8 mouse cellular contexts compared by ENCODE assay signal in the genomic region with DNA sequence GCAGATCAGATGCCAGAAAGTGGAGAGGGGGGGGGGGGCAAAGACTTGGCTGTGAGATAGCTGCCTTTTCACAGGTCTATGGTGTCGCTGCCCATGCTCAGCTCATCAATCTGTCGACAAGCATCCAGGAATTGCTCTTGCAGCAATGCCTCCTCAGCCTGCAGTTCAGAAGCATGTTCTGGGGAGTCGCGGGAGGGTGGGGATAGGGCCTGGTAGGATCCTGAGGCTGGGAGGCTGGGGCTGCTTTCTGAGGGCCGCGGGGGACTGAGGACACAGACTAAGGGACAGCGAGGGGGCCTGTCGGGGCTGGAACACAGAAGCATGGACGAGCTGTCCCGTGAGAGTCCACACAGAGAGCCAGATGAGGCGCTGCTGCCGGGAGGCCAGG. TPM values are rescaled to one million over a fixed set of nuclear protein-coding genes. Genes with fewer than 3 reads are reported as not detected.
A peak's percentile ranks its signal among the peaks of the same experiment; 100 is the strongest.
DNase-seq lines count a peak whose midpoint lies in the region; ATAC-seq and TF ChIP-seq lines count a peak whose summit lies in the region.

No protein-coding gene starts in this region.

- H3K4me2 ChIP-seq in lung, embryonic 14.5 days: peak overlapping the region; percentile 99
- peak overlapping the region; percentile 99 for H3K4me2 ChIP-seq in forebrain, embryonic 11.5 days (ENCODE audit: low read depth, low read length, severe bottlenecking)
- peak overlapping the region; percentile 99 for H3K4me2 ChIP-seq in intestine, embryonic 14.5 days (ENCODE audit: low read length)
- peak overlapping the region; percentile 88; the same call in 1 of the 2 replicates for H3K4me2 ChIP-seq in midbrain, postnatal 0 days (ENCODE audit: low read depth, low read length, poor library complexity, severe bottlenecking)

- WGBS in lung, embryonic 14.5 days: 4% methylated on average over 12 of the region's 12 CpGs
- WGBS in forebrain, embryonic 11.5 days: 5% methylated on average over 12 of the region's 12 CpGs
- 8% methylated on average over 12 of the region's 12 CpGs for WGBS in intestine, embryonic 14.5 days
- WGBS in midbrain, postnatal 0 days: 15% methylated on average over 12 of the region's 12 CpGs

- no peaks in the 10 kb centered on the region for H3K9me3 ChIP-seq in lung, embryonic 14.5 days (ENCODE audit: low read depth, low read length)
- H3K9me3 ChIP-seq in forebrain, embryonic 11.5 days (ENCODE audit: control insufficient read depth, low read length): no peaks in the 10 kb centered on the region
- no peaks in the 10 kb centered on the region for H3K9me3 ChIP-seq in intestine, embryonic 14.5 days (ENCODE audit: control insufficient read depth, low read length)
- H3K9me3 ChIP-seq in midbrain, postnatal 0 days (ENCODE audit: low read length): no peaks in the 10 kb centered on the region

- no peaks in the 10 kb centered on the region for H3K36me3 ChIP-seq in lung, embryonic 14.5 days (ENCODE audit: insufficient read depth)
- no peaks in the 10 kb centered on the region for H3K36me3 ChIP-seq in forebrain, embryonic 11.5 days (ENCODE audit: control insufficient read depth, insufficient read depth, low read length)
- no peaks in the 10 kb centered on the region for H3K36me3 ChIP-seq in intestine, embryonic 14.5 days (ENCODE audit: control insufficient read depth, insufficient read depth, low read length)
- 0 out of 2 replicates have a peak, but pooled peaks cover 8% of the 10 kb centered on the region for H3K36me3 ChIP-seq in midbrain, postnatal 0 days (ENCODE audit: insufficient read depth, low read length)

- TF ChIP-seq CTCF in lung, embryonic 14.5 days (IDR thresholded peaks at IDR 0.05; ENCODE audit: low read depth): no peak
- TF ChIP-seq CTCF in midbrain, postnatal 0 days (IDR thresholded peaks at IDR 0.05): no peak

- H3K4me3 ChIP-seq in lung, embryonic 14.5 days (ENCODE audit: low read depth, low read length): peak overlapping the region; percentile 51
- H3K4me3 ChIP-seq in forebrain, embryonic 11.5 days (ENCODE audit: low read depth, low read length): peak overlapping the region; percentile 43; the same call in 1 of the 2 replicates
- H3K4me3 ChIP-seq in intestine, embryonic 14.5 days (ENCODE audit: low read depth, low read length): peak overlapping the region; percentile 51; the same call in 1 of the 2 replicates
- no peak overlapping the region for H3K4me3 ChIP-seq in midbrain, postnatal 0 days (ENCODE audit: low read depth, low read length)

- H3K9ac ChIP-seq in lung, embryonic 14.5 days: no peak overlapping the region
- peak overlapping the region; percentile 64 for H3K9ac ChIP-seq in forebrain, embryonic 11.5 days (ENCODE audit: low read length)
- 0 out of 2 replicates have a peak overlapping the region, but pooled peaks have one; percentile 51 for H3K9ac ChIP-seq in intestine, embryonic 14.5 days (ENCODE audit: low read length)
- H3K9ac ChIP-seq in midbrain, postnatal 0 days (replicated peaks; ENCODE audit: low read length, poor library complexity, severe bottlenecking): peak overlapping the region; percentile 57; the same call in 1 of the 2 replicates

- peaks cover 5% of the 10 kb centered on the region; the same call in 1 of the 2 replicates for H3K4me1 ChIP-seq in lung, embryonic 14.5 days (ENCODE audit: insufficient read depth)
- peaks cover 4% of the 10 kb centered on the region for H3K4me1 ChIP-seq in forebrain, embryonic 11.5 days (replicated peaks; ENCODE audit: control insufficient read depth, insufficient read depth, low read length)
- H3K4me1 ChIP-seq in intestine, embryonic 14.5 days (replicated peaks; ENCODE audit: control insufficient read depth, insufficient read depth, low read length): peaks cover 15% of the 10 kb centered on the region
- 0 out of 2 replicates have a peak, but pooled peaks cover 5% of the 10 kb centered on the region for H3K4me1 ChIP-seq in midbrain, postnatal 0 days (ENCODE audit: insufficient read depth, low read length)

- H3K27me3 ChIP-seq in lung, embryonic 14.5 days (ENCODE audit: insufficient read depth, low read length): peaks cover 74% of the 10 kb centered on the region
- peaks cover 47% of the 10 kb centered on the region for H3K27me3 ChIP-seq in forebrain, embryonic 11.5 days (ENCODE audit: control insufficient read depth, insufficient read depth, low read length)
- H3K27me3 ChIP-seq in intestine, embryonic 14.5 days (replicated peaks; ENCODE audit: control insufficient read depth, insufficient read depth, low read length): peaks cover 57% of the 10 kb centered on the region
- peaks cover 21% of the 10 kb centered on the region for H3K27me3 ChIP-seq in midbrain, postnatal 0 days (ENCODE audit: insufficient read depth, low read length)

- peak; percentile 14 for DNase-seq in lung, embryonic 14.5 days
- DNase-seq in lung, postnatal 25 days (ENCODE audit: low spot score): no peak
- no peak for DNase-seq in forebrain, embryonic 11.5 days (ENCODE audit: low spot score)
- no peak for DNase-seq in intestine, embryonic 14.5 days (ENCODE audit: low spot score)
- no peak for DNase-seq in midbrain, postnatal 0 days (ENCODE audit: low spot score)
- DNase-seq in spleen, postnatal 36 days (ENCODE audit: low spot score in 2 of 2): no peak
- DNase-seq in thymus, postnatal 25 days: no peak
- DNase-seq in kidney, postnatal 14 days: no peak

- ATAC-seq in lung, embryonic 14.5 days (ENCODE audit: insufficient read depth): 0 out of 2 replicates have a peak, but pooled peaks have one; percentile 2
- ATAC-seq in forebrain, embryonic 11.5 days (replicated peaks; ENCODE audit: low FRiP score): no peak
- peak; percentile 4; the same call in 1 of the 2 replicates for ATAC-seq in intestine, embryonic 14.5 days (replicated peaks; ENCODE audit: low FRiP score, low TSS enrichment, low read depth)
- no peak for ATAC-seq in midbrain, postnatal 0 days (ENCODE audit: low FRiP score)

- H3K27ac ChIP-seq in lung, embryonic 14.5 days (ENCODE audit: low read depth): no peak overlapping the region
- H3K27ac ChIP-seq in forebrain, embryonic 11.5 days (ENCODE audit: low read depth, low read length): no peak overlapping the region
- H3K27ac ChIP-seq in intestine, embryonic 14.5 days (ENCODE audit: low read depth): no peak overlapping the region
- no peak overlapping the region for H3K27ac ChIP-seq in midbrain, postnatal 0 days (ENCODE audit: low read depth, low read length)

RNA-seq across cellular contexts. Expression of a gene that starts 4.9 kb away (rescaled TPM):
- polyA plus RNA-seq in lung, embryonic 14.5 days (2014; fragmentation: Nextera tagmentation; extraction: Ambion mirVana): 50.9 and 55.1 TPM in 2 replicates
- 73.3 and 74.8 TPM in 2 replicates for polyA plus RNA-seq in forebrain, embryonic 11.5 days (2014; fragmentation: Nextera tagmentation; extraction: Ambion mirVana)
- polyA plus RNA-seq in intestine, embryonic 14.5 days (2014; fragmentation: Nextera tagmentation; extraction: Ambion mirVana): 44.6 and 49.7 TPM in 2 replicates
- total RNA-seq in midbrain, postnatal 0 days (2014; rRNA removed): 17.8 and 25.2 TPM in 2 replicates
- 18.8 and 20.9 TPM in 2 replicates for polyA plus RNA-seq in midbrain, postnatal 0 days (2015; fragmentation: Nextera tagmentation; extraction: Ambion mirVana)

RNA-seq across cellular contexts. Expression of a gene that starts 9.7 kb away (rescaled TPM):
- polyA plus RNA-seq in lung, embryonic 14.5 days (2014; fragmentation: Nextera tagmentation; extraction: Ambion mirVana): 0.93 and 1.2 TPM in 2 replicates
- polyA plus RNA-seq in forebrain, embryonic 11.5 days (2014; fragmentation: Nextera tagmentation; extraction: Ambion mirVana): 0.67 and 0.95 TPM in 2 replicates
- polyA plus RNA-seq in intestine, embryonic 14.5 days (2014; fragmentation: Nextera tagmentation; extraction: Ambion mirVana): 0.52 and 0.78 TPM in 2 replicates
- total RNA-seq in midbrain, postnatal 0 days (2014; rRNA removed): 31.9 and 40.2 TPM in 2 replicates
- 15.4 and 16.6 TPM in 2 replicates for polyA plus RNA-seq in midbrain, postnatal 0 days (2015; fragmentation: Nextera tagmentation; extraction: Ambion mirVana)

RNA-seq across cellular contexts. Expression of a gene that starts 46.5 kb away (rescaled TPM):
- polyA plus RNA-seq in lung, embryonic 14.5 days (2014; fragmentation: Nextera tagmentation; extraction: Ambion mirVana): 49.3 and 51.6 TPM in 2 replicates
- polyA plus RNA-seq in forebrain, embryonic 11.5 days (2014; fragmentation: Nextera tagmentation; extraction: Ambion mirVana): 38.3 and 40.0 TPM in 2 replicates
- polyA plus RNA-seq in intestine, embryonic 14.5 days (2014; fragmentation: Nextera tagmentation; extraction: Ambion mirVana): 47.5 and 48.1 TPM in 2 replicates
- 35.6 and 37.5 TPM in 2 replicates for total RNA-seq in midbrain, postnatal 0 days (2014; rRNA removed)
- polyA plus RNA-seq in midbrain, postnatal 0 days (2015; fragmentation: Nextera tagmentation; extraction: Ambion mirVana): 60.6 and 62.1 TPM in 2 replicates

Comparison
In these comparisons a context has a peak if more than half of its experiments do, and no peak if none do; other contexts are left out.
1. ATAC-seq: peak in lung, embryonic 14.5 days (single experiment) and intestine, embryonic 14.5 days (single experiment); none in forebrain, embryonic 11.5 days (single experiment) and midbrain, postnatal 0 days (single experiment).
2. Peak in every context shown above with its lines, with median percentiles within 50 percentile points of each other: H3K4me2 ChIP-seq.